Mouse (Mus musculus): ENCODE data around the gene Olfr524.

The Olfr524 gene

DNA sequence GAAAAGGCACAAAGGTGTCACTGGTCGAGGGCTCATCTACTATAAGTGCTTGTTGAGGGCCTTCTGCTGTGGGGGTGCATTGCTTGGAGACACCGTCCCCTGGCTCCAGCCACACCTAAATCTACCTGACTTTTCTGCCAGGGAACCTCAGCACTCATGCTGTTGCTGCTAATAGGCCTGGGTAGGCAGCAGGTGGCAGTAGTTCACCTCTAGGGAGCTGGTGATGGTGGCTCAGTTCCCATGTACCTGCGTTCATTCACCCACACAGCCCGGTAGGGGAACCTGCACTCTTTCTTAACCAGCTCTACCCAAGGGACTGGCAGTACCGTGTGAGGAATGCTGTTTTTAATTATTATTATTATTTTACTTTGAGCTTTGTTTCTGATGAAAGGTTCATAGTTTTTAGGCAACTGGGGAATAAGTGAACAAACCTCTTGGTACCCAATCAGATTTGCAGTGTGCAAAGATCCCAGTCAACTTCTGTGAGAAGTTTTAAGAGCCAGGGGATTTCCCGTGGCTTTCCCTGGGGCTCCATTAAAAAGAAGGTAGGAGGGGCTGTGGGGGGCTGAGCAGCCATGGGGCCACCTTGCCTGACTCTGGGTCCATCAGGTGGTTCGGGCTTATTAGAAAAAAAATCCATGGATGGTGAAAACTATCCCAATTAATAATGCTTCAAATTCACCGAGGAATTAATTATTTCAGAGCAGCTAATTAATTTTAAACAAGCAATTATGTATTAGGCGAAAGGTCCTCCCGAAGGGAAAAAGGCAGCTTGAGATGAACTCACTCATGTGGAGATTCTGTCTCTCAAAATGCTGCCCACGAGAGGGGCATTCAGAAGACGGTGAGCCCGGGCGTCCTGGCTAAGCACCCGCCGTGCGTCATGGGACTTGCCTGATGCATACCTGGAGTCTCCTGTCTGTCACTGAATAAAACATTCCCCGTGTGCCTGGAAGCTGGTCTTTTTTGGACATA is 18.8 kb downstream of the Olfr524 start:
- peak; percentile 38 to 54 for DNase-seq (ENCODE audit: low spot score in 2 of 2)

DNA sequence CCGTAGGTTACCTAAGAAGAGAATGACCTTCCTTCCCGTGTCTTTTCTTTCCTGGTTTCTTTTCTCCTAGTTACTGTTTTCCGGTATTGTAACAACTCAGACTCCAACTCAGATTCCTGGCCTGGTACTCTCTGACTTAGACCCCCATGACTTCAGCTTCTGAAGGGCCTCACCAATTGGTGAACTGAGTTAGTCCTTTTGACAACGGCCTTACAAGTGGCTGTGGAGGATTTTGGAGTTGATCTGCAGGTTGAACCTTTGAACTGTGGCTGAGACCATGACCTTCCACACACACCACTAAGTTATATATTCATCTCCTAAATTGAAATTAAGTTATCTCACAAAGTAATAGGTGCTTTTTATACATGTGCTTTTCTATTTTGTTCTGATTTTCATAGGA is 21.6 kb downstream of the Olfr524 start:
- no peak for DNase-seq (ENCODE audit: low spot score in 2 of 2)

DNA sequence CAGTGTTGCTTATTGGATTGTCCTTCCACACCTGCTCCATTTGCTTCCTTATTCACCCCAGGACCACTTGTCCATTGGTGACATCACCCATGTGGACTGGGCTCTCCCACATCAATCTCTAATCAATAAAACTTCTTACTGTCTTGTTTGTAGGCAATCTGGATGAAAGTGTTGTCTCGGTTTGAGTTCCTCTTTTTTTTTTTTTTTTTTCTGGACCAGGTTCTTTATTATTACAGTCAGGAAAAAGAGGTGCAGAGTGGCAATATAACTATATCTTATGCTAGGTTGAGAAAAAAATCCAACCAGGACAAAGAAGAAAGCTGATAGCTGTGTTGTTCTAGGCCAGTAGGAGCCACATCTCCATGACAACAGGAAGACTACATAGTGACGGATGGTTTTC is 25.1 kb downstream of the Olfr524 start:
- no peak for DNase-seq (ENCODE audit: low spot score in 2 of 2)

DNA sequence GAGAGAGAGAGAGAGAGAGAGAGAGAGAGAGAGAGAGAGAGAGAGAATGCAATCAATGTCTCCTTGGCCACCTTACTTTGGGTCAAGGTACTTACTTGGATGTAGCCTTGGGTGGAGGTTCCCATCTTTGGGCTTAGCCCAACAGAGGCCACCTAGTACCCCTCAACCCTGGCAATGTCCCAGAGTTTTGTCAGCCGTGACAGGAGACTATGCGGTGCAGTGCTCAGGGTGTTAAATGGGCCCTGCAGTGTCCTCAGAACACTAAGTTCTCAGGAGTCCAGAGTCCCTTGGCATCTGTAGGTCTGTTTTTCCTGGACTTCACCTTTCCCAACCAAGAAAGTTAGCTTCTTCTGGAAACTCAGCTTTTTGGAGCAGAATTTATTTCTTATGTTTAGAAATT is 26.6 kb downstream of the Olfr524 start:
- no peak for DNase-seq (ENCODE audit: low spot score in 2 of 2)

- DNase-seq (ENCODE audit: low spot score in 2 of 2) = no peak
Measured at GRCm38 (mm10) chr7:140172936-140173335, 32.8 kb downstream of the Olfr524 start, which contains the start of gene Olfr523. TSS of gene Olfr523 (plus strand) at chr7:140173217.

DNA sequence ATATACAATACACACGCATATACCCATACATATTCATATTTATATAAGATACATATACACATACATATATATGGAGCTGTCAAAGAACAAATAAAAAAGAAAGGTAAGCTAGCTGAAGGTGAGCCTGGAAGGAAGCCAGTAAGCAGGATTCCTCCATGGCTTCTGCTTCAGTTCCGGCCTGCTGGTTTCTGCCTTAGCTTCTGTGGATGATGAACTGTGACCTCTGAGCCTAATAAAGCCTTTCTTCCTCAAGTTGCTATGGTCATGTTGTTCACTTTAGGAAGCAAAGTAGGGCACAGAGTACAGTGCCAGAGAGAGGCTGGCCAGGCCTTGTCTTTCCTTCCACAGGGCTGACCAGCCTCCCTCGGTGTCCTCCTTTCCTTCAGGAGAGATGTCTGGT is 34.9 kb downstream of the Olfr524 start:
- DNase-seq (ENCODE audit: low spot score in 2 of 2) = no peak

DNA sequence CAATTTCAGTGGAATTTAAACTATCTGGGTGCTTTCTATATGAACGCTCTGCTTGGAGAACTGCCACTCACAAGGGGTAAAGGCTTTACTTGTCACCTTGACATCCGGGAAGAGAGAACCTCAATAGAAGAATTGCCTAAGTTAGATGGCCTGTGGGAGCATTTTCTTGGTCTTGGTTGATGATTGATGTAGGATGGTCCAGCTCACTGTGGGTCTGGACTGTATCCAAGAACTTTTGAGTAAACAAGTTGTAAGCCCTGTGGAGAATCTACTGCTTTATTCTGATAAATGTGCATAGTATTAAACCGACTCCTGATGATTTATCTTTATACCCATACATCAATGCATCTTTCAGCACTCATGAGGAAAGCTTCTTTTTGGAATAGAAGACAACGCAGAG is 36.4 kb downstream of the Olfr524 start:
- no peak for DNase-seq (ENCODE audit: low spot score in 2 of 2)

GRCm38 (mm10) chr7:140167950-140168349 is 37.8 kb downstream of the Olfr524 start:
- DNase-seq (ENCODE audit: low spot score in 2 of 2) = no peak

- no peak for DNase-seq (ENCODE audit: low spot score in 2 of 2)
Measured at GRCm38 (mm10) chr7:140164664-140165063, 41.1 kb downstream of the Olfr524 start, which contains the start of gene Olfr522. TSS of gene Olfr522 (minus strand) at chr7:140164764.

DNA sequence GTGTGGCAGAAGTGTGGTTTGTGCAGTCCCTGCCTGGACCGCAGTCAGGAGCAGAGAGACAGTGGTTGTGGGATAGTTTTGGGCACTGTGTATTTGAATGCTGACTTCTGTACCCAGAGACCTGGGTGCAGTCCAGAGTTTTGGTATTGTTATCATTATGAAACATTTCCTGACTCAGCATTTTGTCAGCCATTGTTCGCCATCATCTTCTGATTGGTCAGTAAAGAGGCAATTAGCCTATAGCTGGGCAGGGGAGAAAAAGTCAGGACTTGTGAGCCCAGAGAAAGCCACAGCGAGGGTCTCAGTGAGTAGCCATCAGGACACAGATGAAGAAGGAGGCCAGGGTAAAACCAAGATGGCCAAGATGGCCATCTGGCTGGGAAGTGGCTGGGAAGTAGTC is 45.4 kb downstream of the Olfr524 start:
- DNase-seq (ENCODE audit: low spot score in 2 of 2) = no peak

DNA sequence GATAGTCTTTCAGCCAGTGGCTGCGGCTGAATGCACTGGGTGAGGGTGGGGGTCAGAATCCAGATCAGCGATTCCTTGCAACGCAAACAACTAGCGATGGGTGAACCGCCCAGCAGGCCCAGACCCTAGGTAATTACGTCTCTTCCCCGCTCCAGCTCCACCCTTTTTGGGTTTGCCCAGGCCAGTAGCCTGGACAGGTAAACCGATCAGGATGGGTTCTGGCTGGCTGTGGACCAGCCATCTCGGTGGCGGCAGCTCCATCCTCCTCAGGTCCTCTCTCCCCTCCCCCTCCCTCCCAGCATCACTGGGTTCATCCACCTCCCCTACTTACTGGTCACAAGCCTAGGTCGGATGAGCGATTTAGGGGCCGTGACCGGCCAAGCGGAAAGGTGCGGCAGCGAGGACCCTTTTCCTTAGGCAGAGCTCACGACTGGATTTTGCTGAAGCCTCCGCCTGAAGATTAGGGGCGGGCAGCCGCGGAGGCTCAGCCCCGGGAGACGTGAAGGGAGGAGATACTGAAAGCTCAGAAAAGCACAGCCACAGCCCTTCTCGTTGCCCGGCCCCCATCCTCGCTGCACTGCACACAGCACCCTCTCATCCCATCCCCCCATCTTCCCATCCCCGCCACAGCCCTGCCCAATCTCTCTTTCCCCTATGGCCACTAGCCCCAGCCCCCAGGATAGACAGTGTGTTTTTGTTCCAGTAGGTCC is 51.4 kb downstream of the Olfr524 start, which contains the start of gene Sprn:
Gene Sprn (minus strand): TSS at position 660 of the 710 bp plus-strand sequence.
- DNase-seq (ENCODE audit: low spot score in 2 of 2) = no peak

- DNase-seq (ENCODE audit: low spot score in 2 of 2) = no peak
Measured at GRCm38 (mm10) chr7:140153829-140154217, 51.9 kb downstream of the Olfr524 start.

GRCm38 (mm10) chr7:140153383-140153782 is 52.4 kb downstream of the Olfr524 start:
- no peak for DNase-seq (ENCODE audit: low spot score in 2 of 2)
